Mouse (Mus musculus) CH12.LX (cell line): ENCODE data around the gene Tfpt. TPM values are rescaled to one million over a fixed set of nuclear protein-coding genes. Genes with fewer than 3 reads are reported as not detected.

Experiments used
- DNase-seq: peaks from one replicate; pipeline ENCODE4 v3.0.0-alpha.2; 2013; ENCODE audit errors: extremely low read depth
- H3K27ac ChIP-seq: 2 replicates; pipeline ENCODE4 v1.5.1; 2012; ENCODE audit warnings: low read depth, mild to moderate bottlenecking, control low read depth, moderate library complexity; ENCODE audit not compliant: insufficient read depth
- H3K27me3 ChIP-seq: replicated peaks from 2 replicates; pipeline ENCODE3; 2012; ENCODE audit warnings: inconsistent platforms
- H3K36me3 ChIP-seq, 2 experiments: replicated peaks in 1 of 2; 2 replicates each; pipeline versions ENCODE3 to v1.6.1; 2012; ENCODE audit warnings: inconsistent platforms in 1 of 2, low read length in 1 of 2, mild to moderate bottlenecking in 1 of 2, mixed read lengths in 1 of 2, moderate library complexity in 1 of 2; ENCODE audit not compliant: control insufficient read depth in 1 of 2, insufficient read depth in 1 of 2
- H3K4me1 ChIP-seq, 2 experiments: 2 replicates each; pipeline ENCODE4 v1.6.1; 2012; ENCODE audit warnings: inconsistent platforms in 1 of 2, moderate library complexity in 1 of 2; ENCODE audit not compliant: insufficient read depth in 2 of 2, control insufficient read depth in 1 of 2
- H3K4me2 ChIP-seq: 2 replicates; pipeline ENCODE4 v1.6.1; 2012; ENCODE audit warnings: low read depth, mild to moderate bottlenecking, control low read depth; ENCODE audit not compliant: poor library complexity, insufficient read depth, severe bottlenecking
- H3K4me3 ChIP-seq, 3 experiments: fragments of 150-350 bp in 1 of 3; sonication (generic) in 1 of 3; replicated peaks in 1 of 3; 2 replicates each; pipeline versions ENCODE3 to v1.5.1; 2011 to 2012; ENCODE audit warnings: low read depth in 2 of 3, low read length in 2 of 3, mild to moderate bottlenecking in 2 of 3, moderate library complexity in 2 of 3, control low read depth in 1 of 3, improper control_type of control experiment in 1 of 3, inconsistent platforms in 1 of 3, mixed read lengths in 1 of 3; ENCODE audit not compliant: poor library complexity in 1 of 3
- H3K79me2 ChIP-seq: replicated peaks from 2 replicates; pipeline ENCODE4 v1.6.1; 2012; ENCODE audit warnings: mild to moderate bottlenecking, moderate library complexity; ENCODE audit not compliant: control insufficient read depth, poor library complexity, insufficient read depth, severe bottlenecking; ENCODE audit errors: extremely low read depth
- H3K9ac ChIP-seq: 2 replicates; pipeline ENCODE4 v1.6.1; 2012; ENCODE audit warnings: low read depth, mild to moderate bottlenecking, control low read depth, moderate library complexity; ENCODE audit not compliant: insufficient read depth
- H3K9me3 ChIP-seq: replicated peaks from 2 replicates; pipeline ENCODE3; 2012; ENCODE audit warnings: low read length, inconsistent platforms, mixed read lengths
- BHLHE40 ChIP-seq: IDR thresholded peaks from 2 replicates; pipeline ENCODE4 v1.6.1; 2011; ENCODE audit warnings: mild to moderate bottlenecking, low read depth, low read length, improper control_type of control experiment
- CHD1 ChIP-seq: IDR thresholded peaks from 2 replicates; pipeline ENCODE4 v1.6.1; 2012; ENCODE audit warnings: low read depth, low read length, improper control_type of control experiment, inconsistent platforms
- CHD2 ChIP-seq: IDR thresholded peaks from 2 replicates; pipeline ENCODE4 v1.6.1; 2011; ENCODE audit warnings: low read length, improper control_type of control experiment
- CTCF ChIP-seq, 2 experiments: IDR thresholded peaks in 1 of 2; conservative IDR thresholded peaks in 1 of 2; 2 replicates each; pipeline ENCODE4 v1.5.1; 2011 to 2012; ENCODE audit warnings: low read depth in 2 of 2, low read length in 2 of 2, improper control_type of control experiment in 1 of 2, inconsistent platforms in 1 of 2, mild to moderate bottlenecking in 1 of 2, moderate library complexity in 1 of 2
- ELF1 ChIP-seq: IDR thresholded peaks from 2 replicates; pipeline ENCODE4 v1.6.1; 2014; ENCODE audit warnings: low read depth, mild to moderate bottlenecking, inconsistent platforms, low read length, improper control_type of control experiment
- ETS1 ChIP-seq: conservative IDR thresholded peaks from 2 replicates; pipeline ENCODE4 v1.6.1; 2012; ENCODE audit warnings: low read depth, mild to moderate bottlenecking, inconsistent platforms, low read length, improper control_type of control experiment, moderate library complexity
- JUN ChIP-seq: IDR thresholded peaks from 2 replicates; pipeline ENCODE4 v1.6.1; 2011; ENCODE audit warnings: low read depth, mild to moderate bottlenecking, low read length, improper control_type of control experiment, moderate library complexity; ENCODE audit not compliant: insufficient read depth
- JUND ChIP-seq: conservative IDR thresholded peaks from 2 replicates; pipeline ENCODE4 v1.6.1; 2011; ENCODE audit warnings: low read depth, low read length, improper control_type of control experiment
- MAFK ChIP-seq: IDR thresholded peaks from 2 replicates; pipeline ENCODE4 v1.6.1; 2011; ENCODE audit warnings: low read length, improper control_type of control experiment; ENCODE audit not compliant: insufficient replicate concordance
- MAX ChIP-seq: IDR thresholded peaks from 2 replicates; pipeline ENCODE4 v1.6.1; 2011; ENCODE audit warnings: low read length, improper control_type of control experiment
- MAZ ChIP-seq: IDR thresholded peaks from 2 replicates; pipeline ENCODE4 v1.6.1; 2012; ENCODE audit warnings: low read depth, mild to moderate bottlenecking, inconsistent platforms, low read length, improper control_type of control experiment, moderate library complexity
- MEF2A ChIP-seq: IDR thresholded peaks from 2 replicates; pipeline ENCODE4 v1.6.1; 2014; ENCODE audit warnings: low read depth, mild to moderate bottlenecking, inconsistent platforms, low read length, improper control_type of control experiment, borderline replicate concordance
- NELFE ChIP-seq: IDR thresholded peaks from 2 replicates; pipeline ENCODE4 v1.6.1; 2011; ENCODE audit warnings: low read depth, low read length, improper control_type of control experiment
- NRF1 ChIP-seq: IDR thresholded peaks from 2 replicates; pipeline ENCODE4 v1.6.1; 2014; ENCODE audit warnings: low read depth, mild to moderate bottlenecking, inconsistent platforms, low read length, improper control_type of control experiment, moderate library complexity
- RAD21 ChIP-seq: IDR thresholded peaks from 2 replicates; pipeline ENCODE4 v1.6.1; 2011; ENCODE audit warnings: low read depth, mild to moderate bottlenecking, low read length, improper control_type of control experiment, moderate library complexity
- RCOR1 ChIP-seq: conservative IDR thresholded peaks from 2 replicates; pipeline ENCODE4 v1.6.1; 2012; ENCODE audit warnings: low read depth, mild to moderate bottlenecking, inconsistent platforms, low read length, improper control_type of control experiment
- SMC3 ChIP-seq: IDR thresholded peaks from 2 replicates; pipeline ENCODE4 v1.6.1; 2011; ENCODE audit warnings: low read depth, low read length, improper control_type of control experiment
- UBTF ChIP-seq: IDR thresholded peaks from 2 replicates; pipeline ENCODE4 v1.6.1; 2012; ENCODE audit warnings: low read depth, mild to moderate bottlenecking, inconsistent platforms, low read length, improper control_type of control experiment, moderate library complexity
- ZMIZ1 ChIP-seq: IDR thresholded peaks from 2 replicates; pipeline ENCODE4 v1.6.1; 2012; ENCODE audit warnings: low read depth, mild to moderate bottlenecking, inconsistent platforms, low read length, improper control_type of control experiment
- ZNF384 ChIP-seq: IDR thresholded peaks from 2 replicates; pipeline ENCODE4 v1.6.1; 2012; ENCODE audit warnings: low read depth, low read length, improper control_type of control experiment, inconsistent platforms
- dilution Hi-C: fragments of 300-500 bp; cut with MboI; formaldehyde crosslinking; loops from 2 replicates; pipeline ENCODE4 v1.14.3; 2020; ENCODE audit warnings: low sequenced_read_pairs; ENCODE audit not compliant: extremely low pct_unique_long_range_greater_than_20kb, extremely low pct_ligation_motif_present
- in situ Hi-C: fragments of 300-500 bp; cut with MboI; formaldehyde crosslinking; loops from 3 replicates; pipeline ENCODE4 v1.14.3; 2019; ENCODE audit warnings: low sequenced_read_pairs, low pct_ligation_motif_present, low pct_unique_long_range_greater_than_20kb, mixed read lengths
- polyA plus RNA-seq: library from polyadenylated mRNA; unstranded; fragments of >175 nt; gene quantifications from 2 replicates; pipeline ENCODE4 v1.2.1, GENCODE M21; 2012; ENCODE audit warnings: low read depth; ENCODE audit not compliant: insufficient read length
- total RNA-seq, 2 experiments: library from RNA; depleted of rRNA; stranded (reverse); fragments of 300-350 nt in 1 of 2; fragments of >200 nt in 1 of 2; gene quantifications; 2 replicates each; pipeline ENCODE4 v1.2.3; 2012 to 2014

The Tfpt gene
- total and polyA plus RNA-seq, 3 experiments: 15.9 to 38.6 (median 28.8) TPM

GRCm38 (mm10) chr7:3656966-3657365 is 27.2 kb upstream of the Tfpt start:
- peaks cover 94 to 99% of the 10 kb centered on the region in 2 experiments for H3K36me3 ChIP-seq
- H3K4me1 ChIP-seq: no peaks in the 10 kb centered on the region
- no peaks in the 10 kb centered on the region for H3K79me2 ChIP-seq

GRCm38 (mm10) chr7:3646641-3647040 is 16.9 kb upstream of the Tfpt start:
- no peak for TF ChIP-seq CHD2
- TF ChIP-seq ZMIZ1: no peak
- no peak for TF ChIP-seq MEF2A
- TF ChIP-seq ELF1: no peak
- TF ChIP-seq ZNF384: no peak
- no peak for TF ChIP-seq UBTF
- no peak for TF ChIP-seq BHLHE40
- TF ChIP-seq ETS1: no peak
- no peak for TF ChIP-seq NELFE
- TF ChIP-seq JUN: no peak
- no peak for TF ChIP-seq JUND
- TF ChIP-seq CTCF (conservative IDR thresholded peaks at IDR 0.05 in 1 of 2, IDR thresholded peaks at IDR 0.05 in 1 of 2; ENCODE audit: low read depth in 2 of 2, low read length in 2 of 2): no peak
- no peak for TF ChIP-seq CHD1
- TF ChIP-seq RCOR1: no peak
- no peak for TF ChIP-seq MAZ
- no peak for TF ChIP-seq RAD21
- no peak for TF ChIP-seq NRF1
- TF ChIP-seq MAX: no peak
- TF ChIP-seq MAFK: no peak
- H3K4me3 ChIP-seq: peak overlapping the region; percentile 89 to 94 (median 93)
- peaks cover 55% of the 10 kb centered on the region for H3K79me2 ChIP-seq
- no peaks in the 10 kb centered on the region for H3K27me3 ChIP-seq
- no peaks in the 10 kb centered on the region for H3K9me3 ChIP-seq
- in situ Hi-C loops (no loop called here), dilution Hi-C loops (no loop called here)
- H3K4me2 ChIP-seq: peak overlapping the region; percentile 96
- H3K27ac ChIP-seq: no peak overlapping the region
- H3K4me1 ChIP-seq: peaks cover 13 to 41% of the 10 kb centered on the region in 2 experiments
- DNase-seq: no peak
- peak overlapping the region; percentile 98 for H3K9ac ChIP-seq
- H3K36me3 ChIP-seq: peaks cover 18 to 58% of the 10 kb centered on the region in 2 experiments

More at GRCm38 (mm10) chr7:3656966-3657365, 27.2 kb upstream of the Tfpt start:
- H3K27me3 ChIP-seq: no peaks in the 10 kb centered on the region
- no peak overlapping the region for H3K4me3 ChIP-seq
- DNase-seq: no peak
- no peak for TF ChIP-seq SMC3
- TF ChIP-seq ELF1: no peak
- H3K9ac ChIP-seq: no peak overlapping the region
- H3K9me3 ChIP-seq: no peaks in the 10 kb centered on the region
- H3K4me2 ChIP-seq: no peak overlapping the region
- H3K27ac ChIP-seq: no peak overlapping the region
- in situ Hi-C loops: no loop called here
- dilution Hi-C loops: no loop called here
